Mouse (Mus musculus) lung, adult 2 months (tissue): ENCODE results near the gene Rho.

Source experiments
- CTCF ChIP-seq: fragments of 200-500 bp; IDR thresholded peaks from 2 replicates; pipeline ENCODE4 v1.5.1; 2011; ENCODE audit warnings: mild to moderate bottlenecking, low read length, control low read depth; ENCODE audit not compliant: insufficient read depth
- POLR2A ChIP-seq: fragments of 200-500 bp; IDR thresholded peaks from 2 replicates; pipeline ENCODE4 v1.6.1; 2011; ENCODE audit warnings: low read depth, mild to moderate bottlenecking, control low read depth, low read length, borderline replicate concordance; ENCODE audit errors: extremely low read depth

DNA sequence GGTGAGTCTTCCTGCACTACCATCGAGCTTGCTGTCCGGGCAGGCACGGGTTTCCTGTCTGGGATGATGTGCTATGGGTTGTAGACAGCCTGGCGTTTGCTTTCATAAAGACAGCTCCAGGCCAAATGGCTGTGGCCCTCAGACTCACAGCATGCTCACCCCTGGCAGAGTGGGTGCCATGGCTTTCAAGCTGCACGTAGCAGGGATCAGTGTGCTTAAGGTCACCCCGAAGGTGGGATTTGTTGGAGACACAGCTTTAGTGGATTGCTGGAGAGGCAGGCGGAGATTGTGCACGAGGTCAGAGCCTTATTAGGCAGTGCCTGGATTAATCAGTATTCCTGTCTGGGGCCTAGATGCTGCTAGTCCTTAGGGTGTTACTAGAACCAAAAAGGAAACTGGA is 40.9 kb upstream of the Rho start:
- TF ChIP-seq CTCF = no peak
- TF ChIP-seq POLR2A = no peak
